Mouse (Mus musculus) neural tube, postnatal 0 days (tissue): ENCODE results near the gene Nova2. TPM values are rescaled to one million over a fixed set of nuclear protein-coding genes. Genes with fewer than 3 reads are reported as not detected.

Experiments
- polyA plus RNA-seq: library from polyadenylated mRNA; unstranded; fragments of >200 nt; fragmentation: Nextera tagmentation; extraction: Ambion mirVana; gene quantifications from 2 replicates; pipeline ENCODE4 v1.2.1, GENCODE M21; 2015

Nova2 gene
- 9.7 and 10.6 TPM in 2 replicates for polyA plus RNA-seq

GRCm38 (mm10) chr7:18925162-18925938, at the start of gene Nova2:
Gene Nova2, plus strand, starts transcription at chr7:18925888.

GRCm38 (mm10) chr7:18910241-18910831, 15.4 kb upstream of the Nova2 start, which contains the start of gene Ccdc61:
Gene Ccdc61, minus strand, starts transcription at chr7:18910415.

GRCm38 (mm10) chr7:18987100-18987499, 61.4 kb downstream of the Nova2 start, which contains the start of gene Nanos2:
Gene Nanos2, plus strand, starts transcription at chr7:18987400.

GRCm38 (mm10) chr7:18990601-18991295, 65.1 kb downstream of the Nova2 start, which contains the start of gene Mypop:
Gene Mypop, plus strand, starts transcription at chr7:18991245.

GRCm38 (mm10) chr7:19003902-19004630, 78.4 kb downstream of the Nova2 start, which contains the start of gene Irf2bp1:
Gene Irf2bp1, plus strand, starts transcription at chr7:19004044.

Other genes starting within 250 kb of the Nova2 start
- gene Psg20, start 239.7 kb upstream of the Nova2 start, polyA plus RNA-seq: not detected in 2 replicates
- not detected in 2 replicates for gene Psg22, start 207.8 kb upstream of the Nova2 start, polyA plus RNA-seq
- not detected in 2 replicates for gene Psg19, start 127.4 kb upstream of the Nova2 start, polyA plus RNA-seq
- gene Psg17, start 104.3 kb upstream of the Nova2 start, polyA plus RNA-seq: not detected in 2 replicates
- 0.99 and 1.1 TPM in 2 replicates for gene Mill2, start 85.9 kb upstream of the Nova2 start, polyA plus RNA-seq
- gene Pglyrp1, start 54.6 kb upstream of the Nova2 start, polyA plus RNA-seq: 31.9 and 32.6 TPM in 2 replicates
- gene Ccdc61, start 15.5 kb upstream of the Nova2 start, polyA plus RNA-seq: 43.1 and 48.7 TPM in 2 replicates
- 0.90 and 1.1 TPM in 2 replicates for gene Nanos2, start 61.5 kb downstream of the Nova2 start, polyA plus RNA-seq
- gene Mypop, start 65.4 kb downstream of the Nova2 start, polyA plus RNA-seq: 12.1 and 12.5 TPM in 2 replicates
- gene Irf2bp1, start 78.2 kb downstream of the Nova2 start, polyA plus RNA-seq: 29.7 and 30.6 TPM in 2 replicates
- not detected in 2 replicates for gene Foxa3, start 97.7 kb downstream of the Nova2 start, polyA plus RNA-seq
- 18.4 and 21.6 TPM in 2 replicates for gene Sympk, start 98.5 kb downstream of the Nova2 start, polyA plus RNA-seq
- 0.35 and 0.36 TPM in 2 replicates for gene Rsph6a, start 128.8 kb downstream of the Nova2 start, polyA plus RNA-seq
- 48.3 and 65.5 TPM in 2 replicates for gene Dmwd, start 150.3 kb downstream of the Nova2 start, polyA plus RNA-seq
- 7.8 TPM in 2 replicates for gene Dmpk, start 158.0 kb downstream of the Nova2 start, polyA plus RNA-seq
- 1.9 and 2.0 TPM in 2 replicates for gene Six5, start 168.7 kb downstream of the Nova2 start, polyA plus RNA-seq
- gene Gm4969, start 192.5 kb downstream of the Nova2 start, polyA plus RNA-seq: 6.2 and 6.3 TPM in 2 replicates
- 10.3 and 11.0 TPM in 2 replicates for gene Fbxo46, start 194.0 kb downstream of the Nova2 start, polyA plus RNA-seq
- 25.2 and 26.6 TPM in 2 replicates for gene Qpctl, start 223.4 kb downstream of the Nova2 start, polyA plus RNA-seq
- gene Snrpd2, start 223.8 kb downstream of the Nova2 start, polyA plus RNA-seq: 115 and 116 TPM in 2 replicates
- 0.84 and 1.1 TPM in 2 replicates for gene Gipr, start 240.2 kb downstream of the Nova2 start, polyA plus RNA-seq